Mouse (Mus musculus): Measurements from ENCODE around the gene Stat4. TPM values are rescaled to one million over a fixed set of nuclear protein-coding genes. Genes with fewer than 3 reads are reported as not detected.
"Not testable (repeated sequence)": the region's sequence is repeated elsewhere in the genome, so short reads cannot be mapped to it uniquely, and the experiment has no call there.

Gene Stat4
- polyA plus RNA-seq, 1 experiment from 2014 or later: 1.2 TPM

DNA sequence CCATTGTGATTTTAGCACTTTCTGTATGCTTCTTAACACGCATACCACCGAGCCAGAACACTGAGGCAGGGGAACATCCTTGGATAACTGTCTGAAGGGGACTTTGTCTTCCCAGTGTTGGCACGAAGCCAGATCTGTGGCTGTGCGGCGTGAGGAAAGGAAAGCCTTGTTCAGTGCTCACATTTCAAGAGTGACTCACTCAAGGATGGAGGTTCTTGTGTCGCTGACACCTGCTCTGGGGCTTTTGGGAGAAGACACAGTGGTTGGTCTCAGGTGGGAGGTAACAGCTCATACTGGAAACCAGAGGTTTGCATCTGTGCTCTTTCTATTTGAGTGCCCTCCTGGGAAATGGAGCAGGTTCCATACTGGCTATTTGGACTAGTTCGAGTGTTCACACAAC is 52.2 kb downstream of the Stat4 start:
- no peaks in the 10 kb centered on the region for H3K9me3 ChIP-seq
- no peak overlapping the region for H3K9ac ChIP-seq
- H3K27me3 ChIP-seq (replicated peaks): no peaks in the 10 kb centered on the region
- no peak overlapping the region for H3K27ac ChIP-seq
- no peaks in the 10 kb centered on the region for H3K36me3 ChIP-seq
- WGBS: 53% methylated on average over 7 of the region's 7 CpGs
- H3K4me2 ChIP-seq (replicated peaks): no peak overlapping the region
- ATAC-seq: 0 out of 2 replicates have a peak, but pooled peaks have one; percentile 25
- no peak overlapping the region for H3K4me3 ChIP-seq (replicated peaks)
- H3K4me1 ChIP-seq (replicated peaks): no peaks in the 10 kb centered on the region

DNA sequence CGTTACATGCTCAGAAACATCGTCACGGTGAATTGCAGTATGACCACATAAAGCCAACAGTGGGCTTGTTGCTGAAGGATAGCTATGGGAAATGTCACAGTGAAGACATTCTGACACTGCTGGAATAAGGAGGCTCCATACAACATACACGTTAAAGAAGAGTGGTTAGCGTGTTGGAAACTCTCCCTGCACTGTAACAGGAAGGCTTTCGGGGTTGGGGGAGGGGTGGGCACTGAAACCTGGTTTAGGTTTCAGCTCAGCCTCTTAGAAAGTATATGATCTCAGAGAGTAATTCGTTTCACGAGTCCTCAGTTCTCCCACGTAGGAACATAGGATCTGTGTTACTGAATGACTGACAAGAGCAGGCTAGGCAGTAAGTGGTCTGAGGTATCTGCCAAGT is 52.7 kb downstream of the Stat4 start:
- ATAC-seq: no peak
- no peaks in the 10 kb centered on the region for H3K9me3 ChIP-seq
- no peaks in the 10 kb centered on the region for H3K4me1 ChIP-seq (replicated peaks)
- H3K36me3 ChIP-seq: no peaks in the 10 kb centered on the region
- 79% methylated on average over 9 of the region's 9 CpGs for WGBS
- no peak overlapping the region for H3K4me2 ChIP-seq (replicated peaks)
- no peaks in the 10 kb centered on the region for H3K27me3 ChIP-seq (replicated peaks)
- no peak overlapping the region for H3K4me3 ChIP-seq (replicated peaks)
- no peak overlapping the region for H3K9ac ChIP-seq
- H3K27ac ChIP-seq: no peak overlapping the region

DNA sequence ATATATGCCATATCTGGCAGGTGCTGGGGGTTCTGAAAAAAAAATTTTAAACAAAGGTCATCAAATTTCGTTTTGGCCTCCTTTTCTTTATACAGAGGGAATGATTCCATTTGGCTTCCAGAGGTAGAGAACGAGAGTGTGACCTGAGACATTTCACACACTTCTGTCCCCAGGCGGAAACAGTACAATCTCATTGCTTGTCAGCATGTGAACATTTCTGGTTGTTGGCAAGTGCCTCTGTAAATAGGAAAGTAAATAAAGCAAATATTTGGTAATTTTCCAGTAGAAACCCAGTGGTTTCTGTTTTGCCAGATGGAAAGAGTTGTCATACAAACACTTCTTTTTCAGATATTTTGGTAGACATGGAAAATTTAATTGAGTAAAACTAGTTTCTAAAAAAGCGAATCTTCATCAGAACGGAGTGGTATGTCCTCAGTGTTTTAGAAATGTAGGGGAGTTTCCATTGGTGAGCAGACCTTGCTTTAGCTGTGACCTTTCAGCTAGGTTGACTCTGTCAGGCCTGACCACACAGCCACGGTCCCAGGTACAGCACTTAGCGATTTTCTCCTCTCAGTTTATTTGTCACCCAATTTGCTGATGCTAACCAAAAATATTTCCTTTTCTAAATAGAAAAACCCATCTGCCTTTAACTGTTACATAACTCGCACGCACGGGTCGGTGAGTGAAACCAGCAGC is 53.6 kb downstream of the Stat4 start:
- 78% methylated on average over 11 of the region's 11 CpGs for WGBS
- no peak overlapping the region for H3K27ac ChIP-seq
- no peaks in the 10 kb centered on the region for H3K36me3 ChIP-seq
- H3K9me3 ChIP-seq: no peaks in the 10 kb centered on the region
- H3K9ac ChIP-seq: no peak overlapping the region
- no peak overlapping the region for H3K4me2 ChIP-seq (replicated peaks)
- H3K4me3 ChIP-seq (replicated peaks): no peak overlapping the region
- no peak for ATAC-seq
- no peaks in the 10 kb centered on the region for H3K4me1 ChIP-seq (replicated peaks)
- H3K27me3 ChIP-seq (replicated peaks): no peaks in the 10 kb centered on the region

- 57% methylated on average over 4 of the region's 4 CpGs for WGBS
- no peak for ATAC-seq
- Histone ChIP-seq H3K9ac (no peak overlapping the region), H3K27ac (no peak overlapping the region), H3K9me3 (no peaks in the 10 kb centered on the region), H3K4me2 (replicated peaks) (no peak overlapping the region), H3K36me3 (no peaks in the 10 kb centered on the region), H3K4me3 (replicated peaks) (no peak overlapping the region), H3K4me1 (replicated peaks) (no peaks in the 10 kb centered on the region), H3K27me3 (replicated peaks) (no peaks in the 10 kb centered on the region)
Measured at GRCm38 (mm10) chr1:52043191-52043590, 56.2 kb downstream of the Stat4 start.

GRCm38 (mm10) chr1:52046891-52047290 is 59.9 kb downstream of the Stat4 start:
- H3K9ac ChIP-seq; ATAC-seq; H3K4me2 ChIP-seq (replicated peaks); H3K36me3 ChIP-seq; H3K9me3 ChIP-seq; H3K4me3 ChIP-seq (replicated peaks); H3K4me1 ChIP-seq (replicated peaks); H3K27ac ChIP-seq; H3K27me3 ChIP-seq (replicated peaks): not testable (repeated sequence)
- WGBS: 95% methylated on average over 10 of the region's 10 CpGs

DNA sequence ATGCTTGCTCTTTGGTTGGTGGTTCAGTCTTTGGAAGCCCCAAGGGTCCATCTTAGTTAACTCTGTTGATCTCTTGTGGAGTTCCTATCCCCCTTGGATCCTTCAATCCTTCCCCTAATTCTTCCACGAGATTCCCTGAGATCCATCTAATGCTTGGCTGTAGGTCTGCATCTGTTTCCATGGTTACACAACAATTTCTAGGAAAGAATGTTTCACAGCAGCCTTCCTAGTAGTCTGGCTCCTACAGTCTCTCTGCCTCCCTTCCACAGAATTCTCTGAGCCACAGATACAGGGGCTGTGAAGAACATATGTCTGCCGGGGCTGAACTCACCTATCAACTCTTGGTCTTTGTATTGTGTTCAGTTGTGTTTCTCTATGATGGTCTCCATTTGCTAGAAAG is 61.8 kb downstream of the Stat4 start:
- no peaks in the 10 kb centered on the region for H3K36me3 ChIP-seq
- no peaks in the 10 kb centered on the region for H3K4me1 ChIP-seq (replicated peaks)
- H3K27me3 ChIP-seq (replicated peaks): no peaks in the 10 kb centered on the region
- H3K9me3 ChIP-seq: no peaks in the 10 kb centered on the region
- WGBS: 64% methylated on average over 2 of the region's 2 CpGs
- no peak for ATAC-seq
- H3K4me2 ChIP-seq (replicated peaks): no peak overlapping the region
- no peak overlapping the region for H3K27ac ChIP-seq
- H3K4me3 ChIP-seq (replicated peaks): no peak overlapping the region
- H3K9ac ChIP-seq: no peak overlapping the region

DNA sequence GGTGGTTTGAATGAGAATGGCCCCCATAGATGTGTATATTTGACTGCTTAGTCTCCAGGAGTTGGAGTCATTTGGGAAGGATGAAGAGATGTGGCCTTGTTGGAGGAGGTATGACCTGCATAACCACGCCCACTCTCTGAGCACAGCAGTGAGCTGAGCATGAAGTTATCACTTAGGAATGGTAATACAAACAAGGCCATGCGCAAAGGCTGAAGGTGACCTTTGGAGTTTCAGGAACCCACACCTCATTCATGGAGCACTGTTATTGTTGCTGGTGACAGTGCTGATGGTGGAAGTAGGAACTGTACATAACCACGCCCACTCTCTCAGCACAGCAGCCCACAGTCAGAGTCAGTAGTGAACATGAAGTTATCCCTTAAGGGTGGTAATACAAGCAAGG is 62.9 kb downstream of the Stat4 start:
- 83% methylated on average over 3 of the region's 3 CpGs for WGBS
- no peak overlapping the region for H3K27ac ChIP-seq

GRCm38 (mm10) chr1:52051542-52051941 is 64.6 kb downstream of the Stat4 start:
- no peak overlapping the region for H3K4me2 ChIP-seq (replicated peaks)
- H3K27me3 ChIP-seq (replicated peaks): no peaks in the 10 kb centered on the region
- no peak overlapping the region for H3K27ac ChIP-seq
- H3K4me3 ChIP-seq (replicated peaks): no peak overlapping the region
- H3K9ac ChIP-seq: no peak overlapping the region
- H3K36me3 ChIP-seq: no peaks in the 10 kb centered on the region
- 71% methylated on average over 3 of the region's 3 CpGs for WGBS
- H3K9me3 ChIP-seq: no peaks in the 10 kb centered on the region
- ATAC-seq: no peak
- no peaks in the 10 kb centered on the region for H3K4me1 ChIP-seq (replicated peaks)

More for the DNA sequence above, 62.9 kb downstream of the Stat4 start:
- Histone ChIP-seq H3K27me3 (replicated peaks) (no peaks in the 10 kb centered on the region), H3K36me3 (no peaks in the 10 kb centered on the region), H3K9ac (no peak overlapping the region), H3K4me2 (replicated peaks) (no peak overlapping the region), H3K4me1 (replicated peaks) (no peaks in the 10 kb centered on the region), H3K4me3 (replicated peaks) (no peak overlapping the region), H3K9me3 (no peaks in the 10 kb centered on the region)
- ATAC-seq: no peak

- H3K36me3 ChIP-seq: no peaks in the 10 kb centered on the region
- WGBS: 91% methylated on average over 9 of the region's 9 CpGs
- H3K27ac ChIP-seq: no peak overlapping the region
- no peaks in the 10 kb centered on the region for H3K9me3 ChIP-seq
- H3K4me2 ChIP-seq (replicated peaks): no peak overlapping the region
- H3K27me3 ChIP-seq (replicated peaks): no peaks in the 10 kb centered on the region
- H3K4me3 ChIP-seq (replicated peaks): no peak overlapping the region
- no peak overlapping the region for H3K9ac ChIP-seq
- no peaks in the 10 kb centered on the region for H3K4me1 ChIP-seq (replicated peaks)
- ATAC-seq: no peak
Measured at GRCm38 (mm10) chr1:52052910-52053309, 66.0 kb downstream of the Stat4 start.

DNA sequence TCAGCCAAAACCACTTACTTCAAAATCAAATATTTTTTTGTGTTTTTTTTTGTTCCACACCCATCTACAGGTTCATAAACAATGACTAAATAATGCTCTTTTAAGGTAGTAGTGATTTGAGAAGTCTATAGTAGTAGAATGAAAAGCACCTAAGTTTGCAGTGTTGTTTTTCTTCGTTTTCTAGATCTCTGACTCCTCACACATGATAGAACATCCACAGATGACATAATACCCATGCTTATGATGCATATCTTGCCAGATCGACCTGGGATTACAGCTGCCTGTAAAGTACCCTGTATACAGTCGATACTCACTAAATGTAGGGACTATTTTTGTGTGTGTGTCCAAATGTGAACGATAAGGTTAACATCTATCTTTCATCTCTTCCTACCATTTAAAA is 69.0 kb downstream of the Stat4 start:
- Histone ChIP-seq H3K4me3 (replicated peaks) (no peak overlapping the region), H3K9ac (no peak overlapping the region), H3K27ac (no peak overlapping the region), H3K36me3 (no peaks in the 10 kb centered on the region), H3K4me1 (replicated peaks) (no peaks in the 10 kb centered on the region), H3K9me3 (no peaks in the 10 kb centered on the region), H3K27me3 (replicated peaks) (no peaks in the 10 kb centered on the region), H3K4me2 (replicated peaks) (no peak overlapping the region)
- no peak for ATAC-seq
- 85% methylated on average over 4 of the region's 4 CpGs for whole genome bisulfite sequencing

DNA sequence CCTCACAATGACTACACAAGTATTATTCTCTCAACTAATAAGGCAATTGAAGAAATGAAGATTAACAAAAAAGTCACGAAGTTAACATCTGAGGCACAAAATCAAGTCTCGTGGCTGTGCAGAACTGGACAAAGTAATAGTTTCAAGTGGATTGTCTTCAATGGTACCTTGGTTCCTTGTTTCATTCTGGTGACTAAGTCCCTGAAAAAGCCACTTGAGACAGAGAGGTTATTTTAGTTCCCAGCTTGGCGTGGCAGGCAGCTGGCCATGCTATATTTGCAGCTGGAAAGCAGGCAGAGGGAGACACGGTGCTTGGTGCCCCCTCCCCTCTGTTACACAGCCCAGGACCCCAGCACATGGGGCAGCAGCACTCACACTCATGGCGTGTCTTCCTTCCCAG is 70.2 kb downstream of the Stat4 start:
- Histone ChIP-seq H3K27ac (no peak overlapping the region), H3K4me3 (replicated peaks) (no peak overlapping the region), H3K27me3 (replicated peaks) (no peaks in the 10 kb centered on the region), H3K9ac (no peak overlapping the region), H3K4me1 (replicated peaks) (no peaks in the 10 kb centered on the region), H3K36me3 (no peaks in the 10 kb centered on the region), H3K4me2 (replicated peaks) (no peak overlapping the region), H3K9me3 (no peaks in the 10 kb centered on the region)
- no peak for ATAC-seq
- WGBS: 78% methylated on average over 5 of the region's 5 CpGs

GRCm38 (mm10) chr1:52066276-52066675 is 79.3 kb downstream of the Stat4 start:
- WGBS: 66% methylated on average over 1 of the region's 1 CpGs
- Histone ChIP-seq H3K4me1 (replicated peaks) (no peaks in the 10 kb centered on the region), H3K27me3 (replicated peaks) (no peaks in the 10 kb centered on the region), H3K4me2 (replicated peaks) (no peak overlapping the region), H3K36me3 (no peaks in the 10 kb centered on the region), H3K4me3 (replicated peaks) (no peak overlapping the region), H3K9me3 (no peaks in the 10 kb centered on the region), H3K9ac (no peak overlapping the region), H3K27ac (no peak overlapping the region)
- no peak for ATAC-seq

DNA sequence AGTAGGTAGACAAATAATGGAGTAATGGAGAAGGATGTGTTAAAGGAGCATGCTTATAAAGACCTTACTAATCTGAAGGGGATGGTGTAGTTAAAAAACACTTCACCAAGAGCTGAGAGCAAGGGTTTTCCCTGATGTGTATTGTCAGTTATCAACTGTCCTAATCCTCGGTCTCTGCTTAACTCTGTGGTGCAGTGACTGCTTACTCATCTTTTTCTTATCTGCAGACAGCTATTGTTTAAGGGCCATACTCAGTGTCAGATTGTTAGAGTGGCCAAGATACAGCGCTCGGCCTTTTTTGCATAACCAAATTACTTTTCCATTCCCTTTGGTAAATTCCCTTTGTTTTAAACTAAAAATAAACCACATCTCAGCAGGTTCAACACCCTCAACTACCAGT is 79.7 kb downstream of the Stat4 start:
- H3K4me1 ChIP-seq (replicated peaks): no peaks in the 10 kb centered on the region
- no peak for ATAC-seq
- no peak overlapping the region for H3K4me3 ChIP-seq (replicated peaks)
- H3K27ac ChIP-seq: no peak overlapping the region
- H3K9ac ChIP-seq: no peak overlapping the region
- no peaks in the 10 kb centered on the region for H3K9me3 ChIP-seq
- H3K36me3 ChIP-seq: no peaks in the 10 kb centered on the region
- no peaks in the 10 kb centered on the region for H3K27me3 ChIP-seq (replicated peaks)
- H3K4me2 ChIP-seq (replicated peaks): no peak overlapping the region
- WGBS: 69% methylated on average over 3 of the region's 3 CpGs
